Mouse (Mus musculus) ES-Bruce4 (cell line): ENCODE results near the gene Uevld. TPM values are rescaled to one million over a fixed set of nuclear protein-coding genes. Genes with fewer than 3 reads are reported as not detected.
A peak's percentile ranks its signal among the peaks of the same experiment; 100 is the strongest.

Experiments used
- H3K27ac ChIP-seq: 2 replicates; pipeline ENCODE4 v1.5.1; 2012; ENCODE audit warnings: low read length, inconsistent platforms; ENCODE audit not compliant: insufficient read depth
- H3K27me3 ChIP-seq: 2 replicates; pipeline ENCODE4 v1.6.1; 2012; ENCODE audit warnings: mild to moderate bottlenecking, low read length, inconsistent platforms; ENCODE audit not compliant: control insufficient read depth, poor library complexity, insufficient read depth, severe bottlenecking
- H3K36me3 ChIP-seq: 2 replicates; pipeline ENCODE4 v1.6.1; 2012; ENCODE audit warnings: inconsistent platforms, mild to moderate bottlenecking, low read length, moderate library complexity; ENCODE audit not compliant: control insufficient read depth, poor library complexity, insufficient read depth, severe bottlenecking
- H3K4me1 ChIP-seq: one replicate; pipeline ENCODE4 v1.8.1; 2011; ENCODE audit warnings: low read length; ENCODE audit not compliant: control insufficient read depth, insufficient read depth
- H3K4me3 ChIP-seq: 2 replicates; pipeline ENCODE4 v1.5.1; 2011; ENCODE audit warnings: low read depth, mild to moderate bottlenecking, low read length
- H3K9ac ChIP-seq: 2 replicates; pipeline ENCODE4 v1.6.1; 2012; ENCODE audit warnings: low read depth, mild to moderate bottlenecking, inconsistent platforms; ENCODE audit not compliant: poor library complexity, severe bottlenecking
- H3K9me3 ChIP-seq: replicated peaks from 2 replicates; pipeline ENCODE4 v1.6.1; 2012; ENCODE audit warnings: mild to moderate bottlenecking, low read length, inconsistent platforms; ENCODE audit not compliant: control insufficient read depth, poor library complexity, insufficient read depth, severe bottlenecking
- CTCF ChIP-seq: IDR thresholded peaks from one replicate; pipeline ENCODE4 v1.8.1; 2011; ENCODE audit warnings: low read depth, low read length
- EP300 ChIP-seq: IDR thresholded peaks from 2 replicates; pipeline ENCODE4 v1.6.1; 2011; ENCODE audit warnings: low read depth, low read length; ENCODE audit not compliant: insufficient read depth
- POLR2A ChIP-seq: IDR thresholded peaks from one replicate; pipeline ENCODE4 v1.8.1; 2011; ENCODE audit warnings: low read length; ENCODE audit not compliant: insufficient read depth
- polyA plus RNA-seq: library from polyadenylated mRNA; stranded (reverse); fragments of >200 nt; gene quantifications from 2 replicates; pipeline ENCODE4 v1.2.4, GENCODE M21; 2011; ENCODE audit warnings: low read depth; ENCODE audit not compliant: missing spikeins, insufficient read depth, insufficient read length

The Uevld gene
- polyA plus RNA-seq, 1 experiment, result 64.5 TPM

- Histone ChIP-seq H3K9me3 (no peaks in the 10 kb centered on the region), H3K4me3 (0 out of 2 replicates have a peak overlapping the region, but pooled peaks have one; percentile 3), H3K27me3 (no peaks in the 10 kb centered on the region), H3K4me1 (no peaks in the 10 kb centered on the region), H3K36me3 (no peaks in the 10 kb centered on the region), H3K27ac (no peak overlapping the region), H3K9ac (peak overlapping the region; percentile 45; the same call in 1 of the 2 replicates)
- TF ChIP-seq POLR2A (no peak), EP300 (no peak), CTCF (peak; percentile 59)
These were observed 4.7 kb upstream of the Uevld start for GRCm38 (mm10) chr7:46962806-46963618.

- H3K27me3 ChIP-seq, result no peaks in the 10 kb centered on the region
- no peak overlapping the region for H3K27ac ChIP-seq
- H3K4me3 ChIP-seq, result no peak overlapping the region
- no peaks in the 10 kb centered on the region for H3K9me3 ChIP-seq
- TF ChIP-seq EP300 (no peak), POLR2A (no peak), CTCF (no peak)
- no peaks in the 10 kb centered on the region for H3K36me3 ChIP-seq
- peaks cover under 1% of the 10 kb centered on the region for H3K4me1 ChIP-seq
- H3K9ac ChIP-seq, result no peak overlapping the region
These were observed 3.8 kb upstream of the Uevld start for GRCm38 (mm10) chr7:46962132-46962531.

GRCm38 (mm10) chr7:46960991-46961390 is 2.7 kb upstream of the Uevld start:
- Histone ChIP-seq H3K9ac (no peak overlapping the region), H3K9me3 (no peaks in the 10 kb centered on the region), H3K4me1 (peaks cover 2% of the 10 kb centered on the region), H3K36me3 (no peaks in the 10 kb centered on the region), H3K27me3 (no peaks in the 10 kb centered on the region), H3K27ac (no peak overlapping the region), H3K4me3 (no peak overlapping the region)
- no peak for TF ChIP-seq POLR2A
- no peak for TF ChIP-seq EP300

GRCm38 (mm10) chr7:46958853-46959252 is 526 bp upstream of the Uevld start:
- H3K9me3 ChIP-seq, result no peaks in the 10 kb centered on the region
- H3K9ac ChIP-seq, result no peak overlapping the region
- H3K27ac ChIP-seq, result no peak overlapping the region
- peaks cover 10% of the 10 kb centered on the region for H3K36me3 ChIP-seq
- H3K4me1 ChIP-seq, result peaks cover 2% of the 10 kb centered on the region
- no peaks in the 10 kb centered on the region for H3K27me3 ChIP-seq
- no peak for TF ChIP-seq EP300
- TF ChIP-seq CTCF, result no peak
- TF ChIP-seq POLR2A, result no peak
- no peak overlapping the region for H3K4me3 ChIP-seq

GRCm38 (mm10) chr7:46935847-46936246 is 22.5 kb downstream of the Uevld start:
- Histone ChIP-seq H3K9me3 (no peaks in the 10 kb centered on the region), H3K36me3 (peaks cover 21% of the 10 kb centered on the region), H3K4me1 (no peaks in the 10 kb centered on the region), H3K27me3 (no peaks in the 10 kb centered on the region), H3K27ac (no peak overlapping the region), H3K4me3 (no peak overlapping the region), H3K9ac (no peak overlapping the region)
- no peak for TF ChIP-seq CTCF
- no peak for TF ChIP-seq POLR2A
- no peak for TF ChIP-seq EP300

- H3K9me3 ChIP-seq, result no peaks in the 10 kb centered on the region
- no peak overlapping the region for H3K9ac ChIP-seq
- peaks cover 21% of the 10 kb centered on the region for H3K36me3 ChIP-seq
- no peak overlapping the region for H3K27ac ChIP-seq
- no peaks in the 10 kb centered on the region for H3K4me1 ChIP-seq
- H3K4me3 ChIP-seq, result no peak overlapping the region
- H3K27me3 ChIP-seq, result no peaks in the 10 kb centered on the region
- no peak for TF ChIP-seq POLR2A
- TF ChIP-seq EP300, result no peak
- TF ChIP-seq CTCF, result no peak
These were observed 23.5 kb downstream of the Uevld start for GRCm38 (mm10) chr7:46934788-46935187.
